Mouse (Mus musculus) large intestine, adult 2 months (tissue): Measurements from ENCODE around the gene Fignl2. TPM values are rescaled to one million over a fixed set of nuclear protein-coding genes. Genes with fewer than 3 reads are reported as not detected.

Source experiments
- DNase-seq: peaks from one replicate; pipeline ENCODE4 v3.0.0-alpha.2; 2012; ENCODE audit warnings: low read depth, low spot score
- WGBS: fragments of 180-500 bp; shearing (Covaris S2); methylation state at CpG from one replicate; pipeline ENCODE4 v1.1.7; 2018; 5-methylcytosine and 5-hydroxymethylcytosine counted together
- polyA plus RNA-seq: library from polyadenylated mRNA; depleted of rRNA; stranded (reverse); fragments of >200 nt; gene quantifications from 2 replicates; pipeline ENCODE4 v1.2.3, GENCODE M21; 2012

Fignl2 gene
- polyA plus RNA-seq, 1 experiment = 2.8 TPM

- 35% methylated on average over 5 of the region's 5 CpGs for WGBS
- DNase-seq = no peak
Measured at GRCm38 (mm10) chr15:101070762-101071161, 7.6 kb downstream of the Fignl2 start.

DNA sequence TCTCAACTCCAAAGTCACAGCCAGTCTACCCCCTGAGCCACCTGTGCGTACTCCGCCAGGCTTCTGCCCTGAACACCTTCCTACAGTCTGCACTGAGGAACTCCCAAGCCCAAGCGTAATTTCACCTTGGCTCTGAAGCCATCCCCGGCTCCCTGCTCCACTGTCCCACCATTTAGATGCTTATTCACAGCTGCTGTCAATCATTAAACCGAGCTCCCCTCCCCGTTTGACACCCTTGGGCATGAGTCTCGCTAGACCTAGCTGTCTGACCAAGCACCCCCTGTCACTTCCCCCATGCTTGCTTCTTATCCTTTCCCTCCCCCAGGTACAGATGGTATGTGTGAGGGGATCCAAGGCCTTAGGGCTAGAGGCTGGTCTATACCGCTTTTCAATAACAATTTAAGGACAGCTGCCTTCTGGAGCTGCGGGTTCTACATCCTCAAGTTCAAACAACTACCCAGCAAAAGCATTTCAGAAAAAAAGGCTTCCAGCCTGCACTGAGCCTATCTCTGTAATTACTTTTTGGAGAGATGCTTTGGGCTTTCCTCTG is 8.7 kb downstream of the Fignl2 start:
- no peak for DNase-seq
- 33% methylated on average over 9 of the region's 9 CpGs for WGBS

- 78% methylated on average over 4 of the region's 4 CpGs for WGBS
- no peak for DNase-seq
Measured at GRCm38 (mm10) chr15:101068671-101069070, 9.7 kb downstream of the Fignl2 start.

- WGBS = 71% methylated on average over 3 of the region's 3 CpGs
- DNase-seq = no peak
Measured at GRCm38 (mm10) chr15:101068029-101068428, 10.3 kb downstream of the Fignl2 start.

GRCm38 (mm10) chr15:101066920-101067696 is 11.3 kb downstream of the Fignl2 start:
- WGBS = 60% methylated on average over 7 of the region's 9 CpGs
- no peak for DNase-seq

DNA sequence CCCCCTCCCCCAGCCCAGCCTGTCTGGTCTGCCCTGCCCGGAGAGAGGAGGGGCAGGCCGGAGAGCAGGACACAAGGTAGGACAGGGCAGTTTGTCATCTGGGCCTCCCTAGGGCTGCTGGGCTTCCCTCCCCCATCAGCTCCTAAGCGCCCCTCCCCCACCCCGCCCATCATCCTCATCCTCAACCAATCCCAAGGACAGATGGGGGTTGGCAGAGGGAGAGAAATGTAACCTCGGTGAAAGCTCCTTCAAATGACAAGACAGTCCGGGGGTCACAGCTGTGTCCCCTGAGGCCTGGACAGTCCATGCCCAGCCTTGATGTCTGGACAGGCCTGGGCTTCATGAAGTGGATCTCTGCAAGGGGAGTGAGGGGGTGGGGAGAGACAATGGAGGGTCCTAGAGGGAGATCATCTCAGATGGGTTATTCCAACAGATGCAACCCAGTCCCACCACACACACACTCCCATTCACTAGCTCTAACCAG is 12.0 kb downstream of the Fignl2 start:
- WGBS = 60% methylated on average over 6 of the region's 6 CpGs
- DNase-seq = no peak

DNA sequence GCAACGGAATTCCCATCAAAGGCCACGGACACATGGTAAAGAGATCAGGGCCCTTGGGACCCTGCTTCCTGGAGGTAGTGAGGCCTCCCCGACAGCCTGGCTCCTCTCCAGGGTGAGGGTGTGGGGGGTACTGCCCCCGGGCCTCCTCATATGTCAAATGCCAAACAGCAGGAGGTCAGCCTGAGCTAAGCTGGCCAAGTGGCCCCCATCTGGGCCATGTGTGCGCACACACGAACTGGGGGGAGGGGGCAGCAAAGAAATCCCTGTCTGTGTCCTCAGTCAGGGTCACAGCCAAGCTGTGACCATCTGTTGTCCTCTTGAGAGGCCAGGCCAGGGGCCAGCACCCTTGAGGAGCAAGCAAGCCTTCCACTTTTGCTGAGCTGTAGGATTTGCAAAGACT is 13.3 kb downstream of the Fignl2 start:
- WGBS = 53% methylated on average over 6 of the region's 6 CpGs
- DNase-seq = no peak

- DNase-seq = no peak
- 75% methylated on average over 11 of the region's 11 CpGs for WGBS
Measured at GRCm38 (mm10) chr15:101060280-101060852, 18.0 kb downstream of the Fignl2 start.

DNA sequence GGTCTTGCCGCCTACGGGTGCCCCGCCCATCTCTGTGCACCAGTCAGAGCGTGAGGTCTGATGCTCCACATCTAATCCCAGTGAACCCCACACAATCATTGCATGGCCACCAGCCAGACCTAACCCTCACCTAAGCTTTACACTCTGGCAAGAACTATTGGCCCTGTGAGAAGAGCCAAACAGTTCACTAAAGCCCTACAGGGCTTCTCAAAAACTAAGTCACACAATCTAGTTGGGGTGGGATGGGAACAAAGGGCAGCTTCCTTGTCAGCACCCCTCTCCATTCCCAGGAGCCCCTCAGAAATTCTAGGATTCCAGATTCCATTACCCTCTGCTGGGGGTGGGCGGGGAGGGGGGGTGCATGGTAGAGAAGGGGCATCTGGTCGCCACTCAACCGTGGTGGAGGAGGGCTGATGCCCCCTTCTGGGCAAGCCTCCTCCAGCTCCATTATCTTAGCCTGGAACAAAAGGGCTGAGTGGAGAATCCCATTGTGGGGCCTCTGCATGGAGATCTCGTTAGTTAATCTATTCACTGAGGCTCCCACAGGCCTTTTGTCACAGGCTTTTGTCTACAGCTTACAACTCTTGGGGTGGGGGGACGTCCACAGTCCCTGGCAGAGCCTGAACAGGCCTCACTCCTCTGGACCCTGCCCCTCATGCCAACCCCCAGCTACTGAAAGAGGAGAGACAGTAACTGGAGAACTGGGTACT is 18.6 kb downstream of the Fignl2 start:
- WGBS = 56% methylated on average over 9 of the region's 9 CpGs
- DNase-seq = no peak

DNA sequence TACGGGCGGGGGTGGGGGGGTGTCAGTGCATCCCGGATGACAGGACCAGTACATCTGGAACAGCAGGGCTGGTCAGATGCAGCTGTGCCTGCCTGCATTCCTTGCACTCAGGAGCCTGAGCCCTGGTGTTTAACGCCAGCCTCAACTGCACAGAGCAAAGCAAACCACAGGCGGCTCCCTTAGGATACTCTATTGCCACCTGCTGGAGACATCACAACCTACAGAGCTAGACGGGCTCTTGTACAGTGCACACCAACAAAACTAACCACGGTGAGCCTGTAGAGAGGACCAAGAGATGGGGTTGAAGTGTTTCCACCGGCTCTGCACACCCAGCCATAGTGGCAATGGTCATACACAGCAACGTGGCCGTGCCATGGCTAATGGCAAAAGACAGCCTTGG is 22.1 kb downstream of the Fignl2 start:
- 35% methylated on average over 10 of the region's 10 CpGs for WGBS
- no peak for DNase-seq

DNA sequence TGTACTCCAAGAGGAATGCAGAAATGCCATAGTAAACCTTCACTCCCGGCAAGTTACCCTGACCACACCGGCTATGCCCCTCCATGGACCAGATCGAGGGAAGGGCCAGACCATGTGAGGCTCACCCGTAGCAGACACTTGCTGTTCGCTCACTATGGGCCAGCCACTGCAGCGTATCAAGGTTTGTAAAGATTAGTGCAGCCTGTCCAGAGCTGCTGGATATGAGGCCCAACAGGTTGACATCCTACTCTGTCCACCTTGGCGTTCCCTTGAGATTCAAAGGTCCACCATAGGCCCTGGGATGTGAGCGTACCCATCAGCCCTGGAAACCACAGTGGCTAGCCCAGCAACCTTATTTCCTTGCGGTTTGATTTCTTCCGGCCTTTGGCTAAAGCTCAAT is 23.8 kb downstream of the Fignl2 start:
- 91% methylated on average over 10 of the region's 10 CpGs for WGBS

DNA sequence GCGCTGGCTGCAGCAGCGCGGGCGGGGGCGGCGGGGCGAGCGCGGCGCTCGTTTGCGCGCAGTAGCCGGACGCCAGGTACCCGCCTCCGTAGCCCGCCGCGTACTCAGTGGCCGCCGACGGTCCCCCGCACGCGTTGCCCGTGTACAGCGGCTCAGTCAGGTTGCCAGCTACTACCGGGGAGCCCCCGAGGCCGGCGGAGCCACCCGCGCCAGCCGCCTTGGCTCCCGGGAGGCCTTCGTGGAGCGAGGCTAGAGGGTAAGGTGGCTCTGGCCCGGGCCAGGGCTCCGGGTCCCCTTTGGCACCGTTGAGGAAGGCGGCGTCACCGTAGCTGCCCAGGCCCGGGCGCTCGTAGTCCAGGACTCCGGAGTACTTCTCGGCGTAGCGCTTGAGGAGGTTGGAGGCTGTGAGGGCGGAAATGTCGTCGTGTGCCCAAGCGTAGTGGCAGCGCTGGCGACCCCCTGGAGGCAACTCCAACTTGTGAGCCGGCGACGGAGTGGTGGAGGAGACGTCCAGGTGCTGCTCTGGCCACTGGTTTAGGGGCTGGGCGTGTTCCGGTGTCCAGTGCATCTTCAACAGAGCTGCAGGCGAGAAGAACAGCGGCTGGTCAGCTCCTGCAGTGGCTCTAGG is 24.4 kb downstream of the Fignl2 start:
- WGBS = 47% methylated on average over 65 of the region's 65 CpGs
- DNase-seq = no peak

More for the DNA sequence above, 23.8 kb downstream of the Fignl2 start:
- no peak for DNase-seq

DNA sequence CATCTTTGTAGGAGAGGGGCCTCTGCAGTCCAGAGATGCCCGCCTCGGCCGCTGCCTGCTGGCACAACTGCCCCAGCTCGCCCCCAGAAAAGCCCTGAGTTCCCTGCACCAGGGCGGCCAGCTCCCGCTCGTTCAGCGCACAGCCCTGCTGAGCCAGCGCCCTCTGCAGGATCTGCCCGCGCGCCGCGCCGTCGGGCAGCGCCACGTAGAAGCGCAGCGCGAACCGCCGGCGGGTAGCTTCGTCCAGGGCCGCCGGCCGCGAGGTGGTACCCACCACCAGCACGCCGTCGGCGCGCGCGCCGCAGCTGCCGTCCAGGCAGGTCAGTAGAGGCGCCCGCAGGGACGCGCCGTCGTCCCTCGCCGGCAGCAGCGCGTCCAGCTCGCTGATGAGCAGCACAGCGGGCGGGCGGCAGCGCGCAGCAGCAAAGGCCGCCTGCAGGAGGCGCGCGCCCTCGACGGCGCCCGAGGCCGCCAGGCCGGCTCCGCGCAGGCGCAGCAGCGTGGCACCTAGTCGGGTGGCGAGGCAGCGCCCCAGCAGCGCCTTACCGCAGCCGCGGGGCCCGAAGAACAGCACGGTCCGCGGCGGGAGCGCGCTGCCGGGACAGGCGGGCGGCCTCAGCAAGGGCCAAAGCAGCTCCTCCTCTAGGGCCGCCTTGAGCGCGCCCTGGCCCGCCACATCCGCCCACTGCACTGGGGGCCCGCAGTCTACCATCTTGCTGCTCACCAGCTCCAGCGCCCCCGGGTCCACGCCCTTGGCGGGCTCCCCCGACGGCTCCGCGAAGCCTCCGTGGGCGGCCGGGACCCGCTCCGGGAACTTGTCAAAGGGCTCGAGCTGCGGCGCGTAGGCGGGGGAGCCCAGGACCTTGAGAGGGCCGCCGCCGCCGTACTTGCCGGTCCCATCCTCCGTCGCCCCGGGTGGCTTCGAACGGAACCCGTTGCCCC is 25.5 kb downstream of the Fignl2 start:
- no peak for DNase-seq
- 64% methylated on average over 120 of the region's 120 CpGs for WGBS

- WGBS = 88% methylated on average over 10 of the region's 10 CpGs
- DNase-seq = no peak
Measured at GRCm38 (mm10) chr15:101051869-101052268, 26.5 kb downstream of the Fignl2 start.

DNA sequence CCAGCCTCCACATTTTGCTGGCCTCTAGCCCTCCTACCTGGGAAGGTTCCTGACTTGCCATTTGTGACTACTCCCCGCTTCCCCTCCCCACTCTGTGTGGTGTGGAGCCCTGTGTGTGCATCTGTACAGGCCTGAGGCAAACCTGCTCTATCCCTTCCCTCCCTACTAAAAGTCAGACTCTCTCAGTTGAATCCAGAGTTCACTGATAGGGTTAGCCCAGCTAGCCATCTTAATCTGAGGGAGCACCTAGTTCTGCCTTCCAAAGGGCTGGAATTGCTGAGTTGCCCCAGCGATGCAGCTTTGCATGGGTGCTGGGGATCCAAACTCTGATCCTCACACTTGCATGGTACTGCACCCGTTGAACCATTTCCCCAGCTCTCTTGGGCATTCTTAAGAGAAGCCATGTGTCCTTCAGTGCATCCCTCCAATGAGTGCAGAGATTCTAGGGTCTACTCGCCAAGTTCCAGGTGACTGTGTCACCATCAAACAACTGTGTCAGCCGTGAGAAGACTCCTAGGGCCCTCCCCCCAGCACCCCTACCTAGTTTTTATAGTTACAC is 29.9 kb downstream of the Fignl2 start:
- no peak for DNase-seq
- 66% methylated on average over 5 of the region's 5 CpGs for WGBS

DNA sequence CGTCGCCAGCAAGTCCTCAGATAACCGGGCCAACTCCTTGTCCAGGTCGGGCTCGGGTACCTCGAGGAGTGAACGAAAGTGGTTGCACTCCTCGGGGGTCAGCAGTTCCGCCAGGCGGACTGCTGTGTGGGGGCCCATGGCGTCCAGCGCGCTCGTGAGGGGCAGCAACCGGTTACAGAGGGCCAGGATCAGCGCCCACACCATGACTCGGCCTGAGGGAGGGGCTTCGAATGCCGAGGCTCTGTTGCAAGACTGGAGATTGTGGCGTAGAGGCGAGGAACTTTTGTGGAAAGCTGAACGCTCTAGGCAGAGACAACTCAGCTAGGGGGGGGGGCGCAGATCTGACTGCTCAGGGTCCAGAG is 31.2 kb downstream of the Fignl2 start, which contains the start of gene Gm47841:
TSS of gene Gm47841 (minus strand) at position 204 of the 362 bp plus-strand sequence.
- 15% methylated on average over 23 of the region's 23 CpGs for WGBS
- no peak for DNase-seq

DNA sequence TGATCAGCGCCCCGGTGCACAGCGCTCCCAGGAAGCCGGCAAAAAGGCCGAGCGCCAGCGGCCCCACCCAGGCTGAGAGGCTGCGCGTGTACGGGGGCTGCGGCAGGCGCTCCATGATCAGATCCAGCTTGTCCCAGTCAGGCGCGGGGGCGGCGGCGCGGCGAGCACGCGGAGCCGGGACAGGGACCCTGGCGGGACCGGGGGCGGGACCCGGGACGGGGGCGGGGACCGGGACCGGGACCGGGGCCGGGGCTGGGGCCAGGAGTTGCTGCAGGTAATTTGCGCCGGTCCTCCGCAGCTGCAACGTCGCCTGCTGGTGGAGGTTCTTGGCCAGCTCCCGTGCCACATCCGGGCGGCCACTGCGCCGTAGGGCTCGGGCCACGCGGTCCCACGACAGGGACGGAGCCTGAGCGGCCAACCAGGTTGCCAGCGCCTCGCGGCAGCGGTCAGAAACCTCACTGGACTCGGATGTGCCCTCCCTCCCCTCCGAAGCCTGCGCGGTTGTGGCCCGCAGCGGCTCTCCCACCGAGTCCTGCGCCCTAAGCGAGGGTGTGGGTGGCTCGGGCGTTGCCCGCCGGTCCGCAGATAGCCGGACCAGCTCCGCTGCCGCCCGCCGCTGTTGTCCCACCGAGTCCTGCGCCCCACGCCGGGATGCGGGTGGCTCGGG is 31.7 kb downstream of the Fignl2 start:
- WGBS = 2% methylated on average over 77 of the region's 77 CpGs
- no peak for DNase-seq

GRCm38 (mm10) chr15:101046039-101046526 is 32.3 kb downstream of the Fignl2 start:
- DNase-seq = no peak
- WGBS = 5% methylated on average over 43 of the region's 43 CpGs
